Mouse (Mus musculus) limb, embryonic 11.5 days (tissue): ENCODE data around the gene Trim46. TPM values are rescaled to one million over a fixed set of nuclear protein-coding genes. Genes with fewer than 3 reads are reported as not detected.

Experiments
- ATAC-seq: fragments of 200-750 bp; cut with Nextera tagmentation; 2 replicates; pipeline ENCODE4 v1.8.0; 2017; ENCODE audit warnings: low read depth; ENCODE audit not compliant: insufficient number of reproducible peaks, low FRiP score, low TSS enrichment
- DNase-seq: peaks from one replicate; pipeline ENCODE4 v3.0.0-alpha.2; 2015; ENCODE audit warnings: low spot score
- H3K27ac ChIP-seq: fragments of 300-500 bp; sonication (generic); replicated peaks from 2 replicates; pipeline ENCODE4 v1.5.1; 2014; ENCODE audit warnings: low read depth, mild to moderate bottlenecking, low read length
- H3K27me3 ChIP-seq: fragments of 300-500 bp; sonication (generic); 2 replicates; pipeline ENCODE4 v1.6.1; 2014; ENCODE audit warnings: mild to moderate bottlenecking, low read length, mixed read lengths; ENCODE audit not compliant: control insufficient read depth, insufficient read depth
- H3K36me3 ChIP-seq: fragments of 300-500 bp; sonication (generic); 2 replicates; pipeline ENCODE4 v1.6.1; 2014; ENCODE audit warnings: mild to moderate bottlenecking, low read length, moderate library complexity, mixed read lengths; ENCODE audit not compliant: control insufficient read depth, insufficient read depth
- H3K4me1 ChIP-seq: fragments of 300-500 bp; sonication (generic); 2 replicates; pipeline ENCODE4 v1.6.1; 2014; ENCODE audit warnings: low read length, mixed read lengths; ENCODE audit not compliant: control insufficient read depth, insufficient read depth
- H3K4me2 ChIP-seq: fragments of 300-500 bp; sonication (generic); 2 replicates; pipeline ENCODE4 v1.6.1; 2014; ENCODE audit warnings: low read depth, mild to moderate bottlenecking, moderate library complexity; ENCODE audit not compliant: severe bottlenecking
- H3K4me3 ChIP-seq: fragments of 300-500 bp; sonication (generic); 2 replicates; pipeline ENCODE4 v1.5.1; 2014; ENCODE audit warnings: low read depth, low read length
- H3K9ac ChIP-seq: fragments of 300-500 bp; sonication (generic); 2 replicates; pipeline ENCODE4 v1.6.1; 2014; ENCODE audit warnings: mild to moderate bottlenecking, low read length
- H3K9me3 ChIP-seq: fragments of 300-500 bp; sonication (generic); 2 replicates; pipeline ENCODE4 v1.6.1; 2016; ENCODE audit warnings: low read length; ENCODE audit not compliant: control insufficient read depth
- WGBS: fragments of 180-500 bp; shearing (Covaris S2); extraction: QIAGEN DNeasy Blood & Tissue Kit; methylation state at CpG from one replicate; pipeline ENCODE4 v1.1.7; 2014; 5-methylcytosine and 5-hydroxymethylcytosine counted together
- polyA plus RNA-seq: library from polyadenylated mRNA; unstranded; fragments of >200 nt; fragmentation: Nextera tagmentation; extraction: Ambion mirVana; gene quantifications from 2 replicates; pipeline ENCODE4 v1.2.1, GENCODE M21; 2014

The Trim46 gene
- polyA plus RNA-seq, 1 experiment from 2014 or later: 5.5 TPM

DNA sequence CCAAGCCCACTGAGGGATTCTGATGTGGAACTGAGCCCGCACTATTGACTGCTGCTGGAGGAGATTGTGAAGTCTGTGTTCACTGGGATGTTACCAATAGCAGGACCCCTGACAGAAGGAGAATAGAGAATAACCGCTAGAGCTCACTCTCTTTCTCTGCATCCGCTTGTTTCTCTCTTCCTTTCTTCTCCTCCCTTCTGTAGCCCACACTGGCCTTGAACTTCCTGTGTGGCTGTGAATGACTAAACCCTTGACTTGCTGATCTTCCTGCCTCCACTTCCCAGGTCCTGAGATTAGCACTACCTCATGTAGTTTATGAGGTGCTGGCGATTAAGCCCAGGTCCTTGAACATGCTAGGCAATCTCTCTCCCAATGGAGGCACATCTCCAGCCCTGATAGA is 1.4 kb upstream of the Trim46 start:
- Histone ChIP-seq H3K4me2 (peak overlapping the region; percentile 89; the same call in 1 of the 2 replicates), H3K4me1 (peaks cover 34% of the 10 kb centered on the region), H3K27me3 (no peaks in the 10 kb centered on the region), H3K9ac (0 out of 2 replicates have a peak overlapping the region, but pooled peaks have one; percentile 7), H3K9me3 (no peaks in the 10 kb centered on the region), H3K27ac (no peak overlapping the region), H3K36me3 (no peaks in the 10 kb centered on the region; the same call in 1 of the 2 replicates), H3K4me3 (peak overlapping the region; percentile 78; the same call in 1 of the 2 replicates)
- ATAC-seq (no peak), DNase-seq (no peak)
- 89% methylated on average over 4 of the region's 4 CpGs for WGBS

DNA sequence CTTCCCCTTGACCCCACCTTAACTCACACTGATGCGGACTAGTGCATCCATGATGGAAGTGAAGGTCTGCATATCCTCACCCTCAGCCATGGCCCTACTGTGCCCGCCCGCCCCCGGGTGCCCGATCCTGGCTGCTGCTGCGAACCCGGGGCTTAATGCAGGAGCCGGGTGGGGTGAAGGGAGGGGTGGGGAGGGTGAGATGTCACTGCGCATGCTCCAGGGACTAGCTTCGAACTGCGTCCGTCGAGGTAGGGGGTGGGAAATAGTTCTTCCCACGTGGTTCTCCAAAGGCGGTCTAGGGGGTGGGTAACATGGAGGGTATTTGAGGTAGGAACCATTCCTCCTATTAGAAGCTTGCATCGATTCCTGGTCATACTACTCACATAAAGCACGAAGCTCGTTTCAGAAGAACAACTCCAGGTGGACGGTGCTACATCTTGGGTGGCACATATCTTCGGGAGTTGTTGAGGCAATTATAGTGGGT is 379 bp downstream of the Trim46 start, which contains the start of gene Krtcap2:
Gene Krtcap2 (plus strand): TSS at position 279 of the 484 bp plus-strand sequence.
- WGBS: 4% methylated on average over 20 of the region's 20 CpGs
- DNase-seq: peak; percentile 61

GRCm38 (mm10) chr3:89244982-89245687 is 974 bp downstream of the Trim46 start:
- Histone ChIP-seq H3K36me3 (no peaks in the 10 kb centered on the region; the same call in 1 of the 2 replicates), H3K4me2 (peak overlapping the region; percentile 89), H3K27me3 (no peaks in the 10 kb centered on the region), H3K4me3 (peak overlapping the region; percentile 78), H3K9ac (peak overlapping the region; percentile 57; the same call in 1 of the 2 replicates), H3K9me3 (no peaks in the 10 kb centered on the region), H3K27ac (no peak overlapping the region), H3K4me1 (peaks cover 25% of the 10 kb centered on the region)
- DNase-seq (peak; percentile 67), ATAC-seq (peak; percentile 33; the same call in 1 of the 2 replicates)
- under 1% methylated on average over 21 of the region's 26 CpGs for WGBS

More for the DNA sequence above, 379 bp downstream of the Trim46 start, which contains the start of gene Krtcap2:
- Histone ChIP-seq H3K4me2 (peak within 1 kb of the TSS; percentile 89), H3K9me3 (no peaks in the 10 kb centered on the region), H3K36me3 (no peaks in the 10 kb centered on the region; the same call in 1 of the 2 replicates), H3K4me1 (peaks cover 27% of the 10 kb centered on the region), H3K27me3 (no peaks in the 10 kb centered on the region), H3K4me3 (peak within 1 kb of the TSS; percentile 78), H3K9ac (peak within 1 kb of the TSS; percentile 82), H3K27ac (0 out of 2 replicates have a peak within 1 kb of the TSS, but pooled peaks have one; percentile 2)
- ATAC-seq: no peak; the same call in 1 of the 2 replicates

GRCm38 (mm10) chr3:89244158-89244981 is 1.7 kb downstream of the Trim46 start:
- peak overlapping the region; percentile 57 for H3K9ac ChIP-seq
- H3K9me3 ChIP-seq: no peaks in the 10 kb centered on the region
- peaks cover 25% of the 10 kb centered on the region for H3K4me1 ChIP-seq
- H3K4me3 ChIP-seq: peak overlapping the region; percentile 78
- H3K36me3 ChIP-seq: no peaks in the 10 kb centered on the region; the same call in 1 of the 2 replicates
- H3K4me2 ChIP-seq: peak overlapping the region; percentile 89
- H3K27ac ChIP-seq: 0 out of 2 replicates have a peak overlapping the region, but pooled peaks have one; percentile 14
- H3K27me3 ChIP-seq: no peaks in the 10 kb centered on the region
- DNase-seq (peak; percentile 38), ATAC-seq (peak; percentile 15; the same call in 1 of the 2 replicates)
- 10% methylated on average over 25 of the region's 25 CpGs for WGBS

DNA sequence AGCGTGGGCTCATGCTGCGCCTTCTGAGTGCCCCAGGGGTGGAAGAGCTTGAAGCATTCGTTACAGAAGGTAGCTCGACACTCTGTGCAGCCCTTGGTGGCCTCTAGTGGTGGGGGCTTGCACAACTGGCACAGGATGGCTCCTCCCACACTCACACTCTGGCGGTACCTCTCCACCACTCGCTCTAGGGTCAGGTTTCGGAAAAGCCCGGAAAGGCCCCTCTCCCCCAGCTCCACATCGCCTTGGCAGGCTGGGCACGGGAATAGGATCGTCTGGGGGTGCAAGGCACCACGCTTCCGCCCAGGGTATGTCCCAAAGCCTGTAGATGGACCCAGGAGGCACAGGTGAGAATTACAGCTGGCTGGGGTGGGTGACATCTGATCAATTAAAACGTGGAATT is 2.5 kb downstream of the Trim46 start:
- WGBS: 11% methylated on average over 14 of the region's 14 CpGs
- H3K4me2 ChIP-seq: peak overlapping the region; percentile 89
- H3K27me3 ChIP-seq: no peaks in the 10 kb centered on the region
- ATAC-seq: 0 out of 2 replicates have a peak, but pooled peaks have one; percentile 10
- no peaks in the 10 kb centered on the region for H3K9me3 ChIP-seq
- no peaks in the 10 kb centered on the region; the same call in 1 of the 2 replicates for H3K36me3 ChIP-seq
- DNase-seq: peak; percentile 77
- H3K4me1 ChIP-seq: peaks cover 25% of the 10 kb centered on the region
- H3K9ac ChIP-seq: no peak overlapping the region
- peak overlapping the region; percentile 78 for H3K4me3 ChIP-seq
- H3K27ac ChIP-seq: no peak overlapping the region

DNA sequence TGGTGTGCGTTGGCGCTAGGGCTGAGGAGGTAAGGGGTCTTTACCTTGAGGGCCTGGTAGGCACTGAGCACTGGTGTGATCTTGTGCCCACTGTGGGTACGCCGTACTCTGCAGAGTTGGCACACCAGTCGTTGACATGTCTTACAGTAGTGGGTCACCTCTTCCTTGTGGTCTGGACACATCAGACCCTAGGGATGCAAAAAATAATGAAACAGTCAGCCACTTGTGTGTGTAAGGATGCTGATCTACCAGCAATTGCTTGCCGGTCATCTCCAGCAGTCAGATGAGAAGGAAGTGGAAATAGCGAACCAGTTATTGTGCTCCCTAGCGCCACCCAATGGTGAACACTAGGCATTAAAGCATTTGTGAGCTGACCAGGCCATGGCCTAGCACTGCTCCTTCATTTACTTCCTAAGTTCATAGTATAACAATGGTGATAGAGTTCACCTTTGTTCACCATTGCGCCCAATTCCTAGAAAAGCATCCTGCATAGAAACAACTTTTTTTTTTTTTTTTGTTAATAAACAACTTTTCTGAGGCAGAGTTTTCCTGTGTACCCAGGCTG is 3.7 kb downstream of the Trim46 start:
- Histone ChIP-seq H3K27ac (no peak overlapping the region), H3K9me3 (no peaks in the 10 kb centered on the region), H3K4me2 (no peak overlapping the region), H3K4me3 (no peak overlapping the region), H3K27me3 (no peaks in the 10 kb centered on the region), H3K9ac (no peak overlapping the region), H3K4me1 (peaks cover 23% of the 10 kb centered on the region), H3K36me3 (no peaks in the 10 kb centered on the region)
- WGBS: 79% methylated on average over 9 of the region's 9 CpGs
- ATAC-seq (no peak), DNase-seq (peak; percentile 70)

DNA sequence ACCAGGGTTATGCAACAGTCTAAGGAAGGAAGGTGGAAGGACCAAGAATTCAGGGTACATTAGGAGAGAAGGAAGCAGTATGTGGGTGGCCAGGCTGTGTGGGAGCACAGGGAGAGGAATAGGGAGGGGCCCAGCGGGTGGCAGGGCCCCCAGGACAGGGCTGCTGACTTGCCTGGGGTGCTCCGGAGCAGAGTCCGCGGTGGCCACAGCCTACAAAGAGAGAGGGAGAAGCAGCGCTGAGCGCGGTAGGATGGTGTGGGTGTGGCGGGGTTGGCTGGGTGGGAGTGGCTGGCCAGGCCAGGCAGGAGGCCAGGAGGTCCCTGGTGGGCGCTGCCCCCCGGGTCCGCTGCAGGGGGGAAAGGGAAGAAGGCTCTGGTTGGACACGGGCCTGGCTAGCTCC is 7.6 kb downstream of the Trim46 start:
- DNase-seq (no peak), ATAC-seq (no peak)
- no peaks in the 10 kb centered on the region for H3K27me3 ChIP-seq
- 73% methylated on average over 9 of the region's 12 CpGs for WGBS
- no peak overlapping the region for H3K4me2 ChIP-seq
- H3K27ac ChIP-seq: no peak overlapping the region
- no peaks in the 10 kb centered on the region for H3K9me3 ChIP-seq
- H3K4me1 ChIP-seq: peaks cover under 1% of the 10 kb centered on the region
- no peaks in the 10 kb centered on the region for H3K36me3 ChIP-seq
- no peak overlapping the region for H3K9ac ChIP-seq
- no peak overlapping the region for H3K4me3 ChIP-seq

- H3K9me3 ChIP-seq: no peaks in the 10 kb centered on the region
- no peak overlapping the region for H3K4me3 ChIP-seq
- DNase-seq: no peak
- H3K27me3 ChIP-seq: no peaks in the 10 kb centered on the region
- no peak overlapping the region for H3K4me2 ChIP-seq
- no peaks in the 10 kb centered on the region for H3K36me3 ChIP-seq
- H3K4me1 ChIP-seq: no peaks in the 10 kb centered on the region
- no peak for ATAC-seq
- no peak overlapping the region for H3K27ac ChIP-seq
- 95% methylated on average over 21 of the region's 21 CpGs for WGBS
- no peak overlapping the region for H3K9ac ChIP-seq
Measured at GRCm38 (mm10) chr3:89237682-89238081, 8.4 kb downstream of the Trim46 start.
